Mouse (Mus musculus) spleen, embryonic (tissue): ENCODE measurements around the gene Pdzd7.

Experiments used
- CTCF ChIA-PET: fragments of 350-600 bp; sonication (Branson Sonifier 250); formaldehyde crosslinking; loops from one replicate; lab custom pipeline; 2022; lab: Charles Lee

Gene Pdzd7

DNA sequence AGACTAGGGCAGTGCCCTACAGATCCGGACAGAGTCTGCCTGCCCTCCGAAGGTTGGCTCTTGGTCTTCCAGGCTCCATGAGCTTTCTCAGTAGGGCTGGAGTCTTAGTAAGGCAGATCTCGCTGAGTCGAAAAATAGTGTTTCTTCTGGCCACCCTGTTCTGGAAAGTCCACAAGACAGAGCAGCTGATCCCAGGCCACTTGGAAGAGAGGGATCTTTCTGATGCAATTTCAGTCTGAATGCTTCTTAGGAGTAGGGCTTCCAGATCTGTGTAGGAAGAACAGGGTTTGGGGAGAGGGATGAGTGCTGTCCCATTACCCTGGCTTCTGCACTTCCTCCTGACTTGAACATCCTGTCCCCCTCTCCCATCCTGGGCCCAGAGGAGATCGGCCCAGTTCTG, at the start of gene Pdzd7:
Gene Pdzd7, minus strand, starts transcription at position 67 of the 400 bp plus-strand sequence.
- CTCF ChIA-PET, result no interaction called here

- CTCF ChIA-PET, result interaction anchor here (0.6 kb wide), 2 partner anchors 17 to 29 kb away, joined by 3 read pairs; no protein-coding TSS in a partner anchor
These were observed 36.5 kb upstream of the Pdzd7 start for GRCm38 (mm10) chr19:45081841-45082550.

- CTCF ChIA-PET, result interaction anchor here (0.6 kb wide), 1 partner anchor 16 kb away, joined by 3 read pairs; no protein-coding TSS in a partner anchor
These were observed 35.8 kb upstream of the Pdzd7 start for GRCm38 (mm10) chr19:45081279-45081678.

GRCm38 (mm10) chr19:45080711-45081110, 35.2 kb upstream of the Pdzd7 start:
- CTCF ChIA-PET, result no interaction called here

DNA sequence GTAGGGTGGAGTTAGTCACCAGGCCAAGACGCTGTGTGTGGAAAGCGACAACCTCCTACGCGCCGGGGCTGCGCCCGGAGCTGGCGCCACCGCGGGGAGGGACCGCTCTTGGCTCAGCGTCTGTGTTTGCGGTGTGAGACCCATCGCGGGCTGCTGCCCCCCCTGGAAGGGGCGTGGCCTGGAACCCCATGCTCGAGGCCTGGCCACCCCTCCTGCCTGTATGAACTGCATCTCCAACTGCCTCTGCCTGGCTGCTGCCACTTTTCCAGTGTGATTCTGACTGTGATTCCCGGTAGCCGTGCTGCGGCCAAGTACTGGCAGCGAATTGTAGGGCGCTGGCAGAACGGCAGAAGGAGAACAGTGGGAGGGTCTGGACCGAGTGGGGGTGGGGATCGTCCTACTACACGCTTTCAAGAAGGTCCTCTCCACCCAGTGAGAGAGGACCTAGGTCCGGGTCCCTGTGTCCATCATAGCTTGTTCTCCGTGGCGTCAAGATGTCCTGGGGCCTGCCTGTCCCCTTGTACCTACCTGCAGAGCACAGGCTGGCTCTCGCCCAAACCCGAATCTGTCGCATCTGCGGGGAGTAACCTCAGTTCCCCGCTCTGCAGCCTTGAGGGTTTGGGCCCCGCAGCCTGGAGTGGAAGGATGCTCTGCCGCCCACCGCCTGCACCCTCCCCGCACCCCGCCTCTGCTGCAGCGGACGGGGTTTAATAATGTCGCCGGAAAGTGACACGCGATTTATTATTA, 34.4 kb upstream of the Pdzd7 start:
- CTCF ChIA-PET, result interaction anchor here (0.8 kb wide), 1 partner anchor 49 kb away, joined by 3 read pairs; no protein-coding TSS in a partner anchor

DNA sequence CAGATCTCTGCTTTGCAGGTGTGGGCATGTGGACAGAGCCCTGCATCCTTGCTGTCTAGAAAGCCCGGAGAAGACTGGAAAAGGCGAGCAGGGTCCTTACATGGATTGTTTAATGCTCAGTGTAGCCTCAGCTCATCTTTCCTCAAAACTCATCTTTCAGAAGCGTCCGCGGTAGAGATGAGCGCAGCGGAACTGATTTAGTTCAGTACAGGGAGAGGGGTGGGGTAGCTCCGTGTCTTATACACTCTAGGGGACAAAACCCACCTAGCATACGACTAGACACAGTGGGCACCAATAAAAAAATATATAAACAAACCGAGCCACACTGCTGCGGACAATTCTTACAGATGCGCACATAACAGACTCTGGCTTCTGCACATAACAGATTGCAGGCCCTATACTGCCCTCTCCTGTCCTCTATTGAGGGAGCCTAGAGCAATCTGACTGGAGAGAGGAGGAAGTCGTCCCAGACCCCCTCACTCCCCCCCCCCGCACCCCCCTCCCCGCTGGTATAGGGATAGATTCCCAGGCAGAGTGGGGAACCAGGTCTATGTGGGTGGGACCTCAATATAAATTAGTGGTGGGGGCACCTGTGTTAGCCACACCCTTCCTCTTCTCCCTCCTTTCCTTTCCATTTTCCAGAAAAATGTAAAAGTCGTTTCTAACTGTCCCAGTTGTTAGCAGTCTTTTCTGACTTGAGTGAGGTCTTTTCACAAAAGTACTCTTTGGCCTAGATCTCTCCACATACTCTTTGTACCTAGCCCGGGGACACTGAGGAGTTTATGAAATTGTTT, 33.7 kb upstream of the Pdzd7 start:
- CTCF ChIA-PET, result interaction anchor here (0.8 to 1.3 kb wide), 2 partner anchors 22 to 48 kb away, joined by 3 read pairs; no protein-coding TSS in a partner anchor

GRCm38 (mm10) chr19:45077742-45078645, 32.5 kb upstream of the Pdzd7 start:
- CTCF ChIA-PET, result interaction anchor here (0.6 to 1.3 kb wide), 2 partner anchors 20 to 1423 kb away, joined by 3 to 4 read pairs; no protein-coding TSS in a partner anchor

- CTCF ChIA-PET, result interaction anchor here (0.6 kb wide), 2 partner anchors 20 to 1424 kb away, joined by 4 to 5 read pairs; no protein-coding TSS in a partner anchor
These were observed 31.3 kb upstream of the Pdzd7 start for GRCm38 (mm10) chr19:45076586-45077510.

- CTCF ChIA-PET, result interaction anchor here (0.5 kb wide), 1 partner anchor 574 kb away, joined by 24 read pairs; no protein-coding TSS in a partner anchor
These were observed 30.6 kb upstream of the Pdzd7 start for GRCm38 (mm10) chr19:45076036-45076575.

DNA sequence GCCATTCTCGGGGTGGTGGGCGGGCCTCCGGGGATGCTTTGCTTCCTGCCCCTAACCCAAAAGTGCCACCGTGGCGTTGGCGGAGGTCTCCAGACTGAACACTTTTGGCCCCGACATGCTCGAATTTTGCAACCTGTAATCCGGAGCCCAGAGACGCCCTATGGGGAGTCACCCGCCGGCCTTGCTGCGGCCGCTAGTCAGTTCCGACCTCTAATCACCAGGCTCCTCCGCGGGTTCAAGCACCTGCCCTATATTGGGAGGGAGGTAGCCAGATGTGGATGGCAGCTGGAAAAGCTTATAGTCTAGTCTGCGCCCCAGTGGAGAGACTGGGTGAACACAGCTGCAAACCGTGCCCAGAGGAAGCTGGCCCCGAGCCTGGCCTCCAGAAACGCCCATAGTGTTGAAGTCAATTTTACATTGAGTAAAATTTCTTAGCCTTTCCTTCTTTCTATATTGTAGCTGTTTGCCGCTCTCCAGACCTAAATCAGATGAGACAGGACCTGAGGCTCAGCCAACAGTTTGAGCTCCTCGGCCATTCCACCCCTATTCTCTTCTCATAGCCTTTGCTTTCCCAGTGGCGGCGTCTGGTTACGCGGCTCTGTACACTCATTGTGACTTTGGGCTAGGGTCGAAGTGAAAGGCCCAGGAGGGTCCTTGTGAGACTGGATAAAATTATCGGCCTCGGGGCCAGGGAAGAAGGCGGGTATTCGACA, 30.0 kb upstream of the Pdzd7 start:
- CTCF ChIA-PET, result interaction anchor here (0.5 to 2.3 kb wide), 4 partner anchors 17 to 711 kb away, joined by 3 to 24 read pairs (median 6); partner anchors contain the start of gene Twnk

DNA sequence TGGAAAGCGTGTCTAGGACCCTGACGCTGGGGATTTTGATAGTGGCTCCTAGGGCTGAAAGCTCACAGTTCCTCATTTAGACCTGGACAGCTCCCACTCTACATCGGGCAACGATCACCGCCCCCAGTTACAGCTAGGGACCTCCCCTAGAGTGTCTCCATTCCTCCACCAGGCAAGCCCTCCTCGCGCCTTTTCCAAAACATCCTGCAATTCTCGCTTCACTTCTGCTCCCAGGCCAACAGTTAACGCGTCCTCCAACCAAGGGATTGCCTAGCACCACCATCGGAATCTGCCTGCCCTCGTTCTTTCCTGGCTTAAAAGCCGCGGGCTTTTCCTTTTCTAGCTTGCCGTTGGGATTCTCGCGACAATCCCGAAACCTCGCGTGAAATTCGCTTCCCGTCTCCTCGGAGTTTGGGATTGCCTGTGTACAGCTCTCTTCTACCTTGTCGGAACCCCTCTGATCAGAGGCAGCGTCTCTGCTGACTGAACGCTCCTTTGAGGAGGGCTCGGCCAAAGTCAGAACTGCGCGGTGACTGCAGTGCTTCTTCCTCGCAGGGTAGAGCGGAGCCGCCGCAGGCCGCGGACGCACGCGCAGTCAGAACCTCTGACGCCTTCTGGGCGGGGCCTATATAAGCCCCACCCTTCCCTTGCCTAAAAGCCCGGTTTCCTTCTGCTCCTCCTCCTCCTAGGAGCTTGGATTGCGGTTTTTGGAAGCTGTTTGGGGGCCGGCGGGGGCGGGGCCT, 29.2 kb upstream of the Pdzd7 start, which contains the start of gene Kazald1:
Gene Kazald1, plus strand, starts transcription at position 662 of the 743 bp plus-strand sequence.
- CTCF ChIA-PET, result interaction anchor here (0.6 to 2.3 kb wide), 4 partner anchors 17 to 1616 kb away, joined by 3 to 9 read pairs (median 5); partner anchors contain the start of gene Twnk

- CTCF ChIA-PET, result interaction anchor here (0.6 to 2.3 kb wide), 2 partner anchors 16 to 1616 kb away, joined by 6 to 9 read pairs; no protein-coding TSS in a partner anchor
These were observed 28.5 kb upstream of the Pdzd7 start for GRCm38 (mm10) chr19:45073871-45074542.

- CTCF ChIA-PET, result no interaction called here
These were observed 22.4 kb upstream of the Pdzd7 start for GRCm38 (mm10) chr19:45067758-45068510.

- CTCF ChIA-PET, result no interaction called here
These were observed 21.7 kb upstream of the Pdzd7 start for GRCm38 (mm10) chr19:45067170-45067569.

DNA sequence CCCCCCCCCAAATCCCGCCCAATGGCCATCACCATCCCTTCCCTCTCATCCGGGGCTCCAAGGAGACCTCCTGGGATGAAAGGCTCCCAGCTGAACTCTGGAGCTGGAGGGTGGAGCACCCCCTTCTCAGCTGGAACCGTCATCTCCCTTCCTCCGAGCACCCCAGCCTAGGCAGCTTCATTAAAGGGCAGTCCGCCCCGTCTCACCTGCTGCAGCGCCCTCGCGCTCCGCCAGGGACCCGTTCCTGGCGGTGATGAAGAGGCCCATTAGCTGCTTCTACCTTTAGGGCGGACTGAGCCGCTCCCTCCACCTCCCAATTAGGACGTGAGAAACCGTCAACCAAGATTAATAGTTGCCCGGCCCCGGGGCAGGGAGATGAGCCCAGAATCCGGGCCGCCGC, 19.7 kb upstream of the Pdzd7 start:
- CTCF ChIA-PET, result interaction anchor here (0.9 kb wide), 1 partner anchor 16 kb away, joined by 3 read pairs; no protein-coding TSS in a partner anchor
